Mouse (Mus musculus) lung, embryonic 14.5 days (tissue): ENCODE measurements around the gene Grap2. TPM values are rescaled to one million over a fixed set of nuclear protein-coding genes. Genes with fewer than 3 reads are reported as not detected.

Experiments
- ATAC-seq: fragments of 200-750 bp; cut with Nextera tagmentation; 2 replicates; pipeline ENCODE4 v1.8.0; 2017; ENCODE audit warnings: mild to moderate bottlenecking, moderate TSS enrichment, moderate library complexity; ENCODE audit not compliant: insufficient read depth
- DNase-seq: peaks from one replicate; pipeline ENCODE4 v3.0.0-alpha.2; 2015
- H3K27ac ChIP-seq: fragments of 300-500 bp; sonication (generic); 2 replicates; pipeline ENCODE4 v1.5.1; 2014; ENCODE audit warnings: low read depth, mild to moderate bottlenecking, moderate library complexity
- H3K27me3 ChIP-seq: fragments of 300-500 bp; sonication (generic); 2 replicates; pipeline ENCODE4 v1.6.1; 2014; ENCODE audit warnings: low read length, control low read depth; ENCODE audit not compliant: insufficient read depth
- H3K36me3 ChIP-seq: fragments of 300-500 bp; sonication (generic); 2 replicates; pipeline ENCODE4 v1.6.1; 2014; ENCODE audit warnings: control low read depth; ENCODE audit not compliant: insufficient read depth
- H3K4me1 ChIP-seq: fragments of 300-500 bp; sonication (generic); 2 replicates; pipeline ENCODE4 v1.6.1; 2014; ENCODE audit warnings: antibody characterized with exemption, control low read depth; ENCODE audit not compliant: insufficient read depth
- H3K4me2 ChIP-seq: fragments of 300-500 bp; sonication (generic); 2 replicates; pipeline ENCODE4 v1.6.1; 2014; ENCODE audit warnings: mild to moderate bottlenecking
- H3K4me3 ChIP-seq: fragments of 300-500 bp; sonication (generic); 2 replicates; pipeline ENCODE4 v1.5.1; 2014; ENCODE audit warnings: low read depth, low read length
- H3K9ac ChIP-seq: fragments of 300-500 bp; sonication (generic); 2 replicates; pipeline ENCODE4 v1.6.1; 2014
- H3K9me3 ChIP-seq: fragments of 300-500 bp; sonication (generic); 2 replicates; pipeline ENCODE4 v1.6.1; 2016; ENCODE audit warnings: low read depth, low read length, control low read depth
- CTCF ChIP-seq: IDR thresholded peaks from 2 replicates; pipeline ENCODE4 v1.5.1; 2016; ENCODE audit warnings: antibody characterized with exemption, low read depth
- WGBS: fragments of 180-500 bp; shearing (Covaris S2); extraction: QIAGEN DNeasy Blood & Tissue Kit; methylation state at CpG from one replicate; pipeline ENCODE4 v1.1.7; 2014; 5-methylcytosine and 5-hydroxymethylcytosine counted together
- polyA plus RNA-seq: library from polyadenylated mRNA; unstranded; fragments of >200 nt; fragmentation: Nextera tagmentation; extraction: Ambion mirVana; gene quantifications from 2 replicates; pipeline ENCODE4 v1.2.1, GENCODE M21; 2014

The Grap2 gene
- polyA plus RNA-seq, 1 experiment from 2014 or later = 1.8 TPM

GRCm38 (mm10) chr15:80604026-80604425, 31.6 kb downstream of the Grap2 start:
- Histone ChIP-seq H3K4me1 (no peaks in the 10 kb centered on the region), H3K27me3 (no peaks in the 10 kb centered on the region), H3K9ac (no peak overlapping the region), H3K9me3 (no peaks in the 10 kb centered on the region), H3K27ac (no peak overlapping the region), H3K4me3 (no peak overlapping the region), H3K36me3 (no peaks in the 10 kb centered on the region), H3K4me2 (no peak overlapping the region)
- DNase-seq = no peak
- no peak for TF ChIP-seq CTCF
- ATAC-seq = no peak
- WGBS = 74% methylated on average over 6 of the region's 6 CpGs

DNA sequence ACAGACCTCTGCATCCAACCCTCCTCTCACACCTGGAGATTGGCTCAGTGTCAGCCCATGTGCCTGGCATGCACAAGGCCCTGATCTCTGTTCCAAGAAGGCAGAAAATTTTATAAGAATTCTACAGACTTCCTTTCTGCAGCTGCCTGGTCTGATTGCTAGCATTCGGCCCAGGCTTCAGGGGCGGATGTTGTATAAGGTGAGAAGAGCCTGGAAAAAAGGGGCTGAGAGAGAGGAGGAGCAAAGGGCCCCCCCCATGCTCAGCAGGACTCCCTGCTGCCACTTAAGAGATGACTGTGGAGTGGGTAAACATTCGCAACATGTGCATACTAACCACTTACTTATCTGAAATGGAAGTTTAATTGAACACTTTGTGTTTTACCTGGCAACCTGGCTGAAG, 35.6 kb downstream of the Grap2 start:
- Histone ChIP-seq H3K27ac (no peak overlapping the region), H3K4me3 (no peak overlapping the region), H3K4me1 (no peaks in the 10 kb centered on the region), H3K27me3 (no peaks in the 10 kb centered on the region), H3K36me3 (no peaks in the 10 kb centered on the region), H3K9ac (no peak overlapping the region), H3K9me3 (no peaks in the 10 kb centered on the region), H3K4me2 (no peak overlapping the region)
- no peak for DNase-seq
- 56% methylated on average over 3 of the region's 3 CpGs for WGBS
- no peak for TF ChIP-seq CTCF
- ATAC-seq = no peak

DNA sequence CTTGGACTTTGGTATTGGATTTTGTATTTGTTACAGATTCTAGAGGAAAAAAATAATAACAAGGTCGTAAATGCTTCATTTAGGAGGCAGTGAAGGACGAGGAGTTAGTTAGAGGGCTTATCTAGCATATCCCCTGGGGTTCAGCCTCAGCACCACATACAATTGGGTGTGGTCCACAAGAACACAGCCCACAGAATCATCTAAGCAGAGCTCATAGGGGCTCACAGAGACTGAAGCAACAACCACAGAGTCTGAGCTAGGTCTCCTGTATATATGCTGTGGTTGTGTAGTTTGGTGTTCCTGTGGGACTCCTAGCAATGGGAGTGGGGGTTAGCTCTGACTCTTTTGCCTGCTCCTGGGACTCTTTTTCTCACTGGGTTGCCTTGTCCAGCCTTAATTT, 37.9 kb downstream of the Grap2 start:
- Histone ChIP-seq H3K27ac (no peak overlapping the region), H3K4me2 (no peak overlapping the region), H3K4me1 (no peaks in the 10 kb centered on the region; the same call in 1 of the 2 replicates), H3K9ac (no peak overlapping the region), H3K9me3 (no peaks in the 10 kb centered on the region), H3K4me3 (no peak overlapping the region), H3K27me3 (no peaks in the 10 kb centered on the region; the same call in 1 of the 2 replicates), H3K36me3 (no peaks in the 10 kb centered on the region)
- 77% methylated on average over 2 of the region's 2 CpGs for WGBS
- DNase-seq (no peak), ATAC-seq (no peak)
- TF ChIP-seq CTCF = no peak

DNA sequence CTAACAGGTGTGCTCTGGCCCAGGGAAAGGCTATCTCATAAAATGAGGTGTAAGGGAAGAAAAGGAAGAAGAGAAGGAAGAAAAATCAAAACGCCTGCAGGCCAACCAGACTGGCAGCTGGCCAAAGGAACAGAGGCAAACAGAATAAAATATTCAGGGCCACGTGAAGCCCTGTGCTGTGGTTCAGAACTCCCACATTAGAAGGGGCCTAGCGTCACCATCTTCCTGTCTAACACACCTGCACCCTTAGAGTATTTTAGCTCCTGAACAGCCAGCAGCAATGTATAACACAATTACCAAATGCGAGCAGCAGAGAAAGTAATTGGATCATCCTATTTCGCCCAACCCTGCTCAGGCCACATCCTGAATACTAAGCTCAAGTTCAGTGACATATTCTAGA, 39.1 kb downstream of the Grap2 start:
- Histone ChIP-seq H3K4me2 (no peak overlapping the region), H3K4me1 (no peaks in the 10 kb centered on the region; the same call in 1 of the 2 replicates), H3K27me3 (peaks cover 6% of the 10 kb centered on the region; the same call in 1 of the 2 replicates), H3K9me3 (no peaks in the 10 kb centered on the region), H3K9ac (no peak overlapping the region), H3K27ac (no peak overlapping the region), H3K36me3 (no peaks in the 10 kb centered on the region), H3K4me3 (no peak overlapping the region)
- no peak for TF ChIP-seq CTCF
- no peak for ATAC-seq
- DNase-seq = no peak
- 71% methylated on average over 5 of the region's 5 CpGs for WGBS

DNA sequence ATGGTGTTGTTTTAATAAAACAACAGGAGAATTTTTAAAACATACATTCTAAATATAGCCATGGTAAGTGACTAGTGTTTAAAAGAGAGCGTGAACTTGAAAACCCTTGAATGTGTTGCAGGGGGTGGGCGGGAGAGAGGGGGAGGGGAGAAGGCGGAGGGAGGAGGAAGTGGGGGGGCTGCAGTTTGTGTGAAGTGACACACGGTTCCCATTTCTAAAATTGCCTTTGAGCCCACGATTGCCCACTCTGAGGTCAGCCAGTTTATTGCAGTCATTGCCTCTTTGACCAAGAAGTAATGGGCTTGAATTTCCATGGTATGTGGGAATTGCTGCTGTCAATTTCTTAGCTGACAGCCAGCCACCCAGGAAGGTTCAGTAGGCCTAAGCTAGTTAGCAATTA, 41.5 kb downstream of the Grap2 start:
- Histone ChIP-seq H3K9ac (no peak overlapping the region), H3K4me3 (no peak overlapping the region), H3K4me2 (0 out of 2 replicates have a peak overlapping the region, but pooled peaks have one; percentile 1), H3K4me1 (no peaks in the 10 kb centered on the region; the same call in 1 of the 2 replicates), H3K27me3 (peaks cover 13% of the 10 kb centered on the region; the same call in 1 of the 2 replicates), H3K36me3 (no peaks in the 10 kb centered on the region), H3K9me3 (no peaks in the 10 kb centered on the region), H3K27ac (no peak overlapping the region)
- 30% methylated on average over 5 of the region's 5 CpGs for WGBS
- no peak for DNase-seq
- TF ChIP-seq CTCF = no peak
- no peak for ATAC-seq

DNA sequence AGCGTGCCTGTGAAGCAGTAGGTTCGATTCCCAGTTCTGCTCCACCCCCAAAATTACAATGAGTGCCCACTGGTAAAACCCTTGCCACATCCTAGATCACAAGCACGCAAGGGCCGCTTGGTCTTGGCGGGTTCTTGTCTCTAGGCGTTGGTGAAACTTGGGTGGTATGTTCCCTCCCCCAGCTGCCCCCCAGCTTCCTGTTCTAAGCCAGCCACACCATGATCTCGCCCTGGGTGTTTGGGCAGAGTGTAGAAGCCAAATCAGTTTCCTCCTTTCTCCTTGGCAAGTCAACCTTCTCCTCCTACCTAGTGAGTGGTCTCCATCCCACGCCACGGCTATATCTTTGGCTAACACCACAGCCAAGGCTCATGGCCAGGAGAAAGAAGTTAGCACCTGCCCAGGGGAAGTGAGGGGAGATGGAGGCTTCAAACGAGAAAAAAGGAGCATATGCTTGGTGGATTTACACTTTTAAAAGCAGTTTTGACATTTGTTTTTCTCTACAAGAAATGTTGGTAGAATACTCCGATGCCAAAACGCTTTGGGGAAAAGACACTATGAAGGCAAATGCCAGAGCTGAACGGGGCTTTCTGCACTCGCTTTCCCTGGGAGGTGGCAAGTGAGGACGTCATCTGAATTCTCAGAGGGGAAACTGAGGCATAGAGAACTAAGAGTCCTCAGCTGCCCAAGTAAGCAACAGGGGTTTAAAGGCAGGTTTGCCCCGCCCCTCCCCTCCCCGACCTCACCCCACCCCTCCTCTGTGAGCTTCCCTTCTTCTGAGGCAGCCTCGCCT, 42.3 kb downstream of the Grap2 start:
- no peak for TF ChIP-seq CTCF
- 65% methylated on average over 18 of the region's 18 CpGs for WGBS
- no peak for ATAC-seq

DNA sequence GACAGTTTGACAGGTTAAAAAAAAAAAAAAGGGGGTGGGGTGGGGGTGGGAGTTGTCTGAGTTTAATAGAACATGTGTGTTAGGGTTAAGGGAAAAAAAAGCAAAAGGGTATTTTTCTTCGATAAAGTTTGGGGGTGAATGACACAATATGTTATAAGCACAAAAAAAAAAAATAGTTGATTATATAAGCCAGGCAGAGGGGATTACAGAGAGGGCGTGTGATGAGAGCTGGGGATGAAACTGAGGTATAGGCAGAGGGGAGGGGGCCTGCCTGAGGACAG, 42.8 kb downstream of the Grap2 start:
- Histone ChIP-seq H3K9ac (no peak overlapping the region), H3K4me2 (no peak overlapping the region), H3K9me3 (no peaks in the 10 kb centered on the region), H3K27me3 (peaks cover 13% of the 10 kb centered on the region; the same call in 1 of the 2 replicates), H3K4me1 (no peaks in the 10 kb centered on the region; the same call in 1 of the 2 replicates), H3K4me3 (no peak overlapping the region), H3K36me3 (no peaks in the 10 kb centered on the region), H3K27ac (no peak overlapping the region)
- DNase-seq = no peak
- no peak for ATAC-seq
- no peak for TF ChIP-seq CTCF
- WGBS = 23% methylated on average over 2 of the region's 2 CpGs

More for the DNA sequence above, 42.3 kb downstream of the Grap2 start:
- DNase-seq = no peak
- H3K27ac ChIP-seq = no peak overlapping the region
- peaks cover 13% of the 10 kb centered on the region; the same call in 1 of the 2 replicates for H3K27me3 ChIP-seq
- H3K9ac ChIP-seq = no peak overlapping the region
- no peaks in the 10 kb centered on the region for H3K36me3 ChIP-seq
- no peaks in the 10 kb centered on the region for H3K9me3 ChIP-seq
- H3K4me2 ChIP-seq = no peak overlapping the region
- H3K4me3 ChIP-seq = no peak overlapping the region
- no peaks in the 10 kb centered on the region; the same call in 1 of the 2 replicates for H3K4me1 ChIP-seq
